Mouse (Mus musculus) MN1 (cell line): ENCODE results near the gene AI481877.

Source experiments
- DNase-seq: peaks from one replicate; pipeline ENCODE4 v3.0.0-alpha.2; 2016; ENCODE audit warnings: low spot score

AI481877 gene

DNA sequence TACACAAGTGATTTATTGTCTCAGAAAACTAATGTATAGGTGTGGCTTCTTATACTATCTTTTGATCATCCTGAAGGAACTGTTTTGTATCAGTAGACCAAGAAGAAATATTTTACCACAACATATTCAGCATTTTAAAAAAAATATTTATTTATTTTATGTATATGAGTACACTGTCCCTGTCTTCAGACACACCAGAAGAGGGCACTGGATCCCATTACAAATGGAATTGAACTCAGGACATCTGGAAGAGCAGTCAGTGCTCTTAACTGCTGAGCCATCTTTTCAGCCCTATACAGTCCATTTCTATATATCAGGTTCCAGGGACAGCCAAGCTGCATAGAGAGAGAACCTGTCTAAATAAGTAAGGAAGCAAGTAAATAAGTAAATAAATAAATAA lies 15.2 kb downstream of the AI481877 start:
- no peak for DNase-seq

DNA sequence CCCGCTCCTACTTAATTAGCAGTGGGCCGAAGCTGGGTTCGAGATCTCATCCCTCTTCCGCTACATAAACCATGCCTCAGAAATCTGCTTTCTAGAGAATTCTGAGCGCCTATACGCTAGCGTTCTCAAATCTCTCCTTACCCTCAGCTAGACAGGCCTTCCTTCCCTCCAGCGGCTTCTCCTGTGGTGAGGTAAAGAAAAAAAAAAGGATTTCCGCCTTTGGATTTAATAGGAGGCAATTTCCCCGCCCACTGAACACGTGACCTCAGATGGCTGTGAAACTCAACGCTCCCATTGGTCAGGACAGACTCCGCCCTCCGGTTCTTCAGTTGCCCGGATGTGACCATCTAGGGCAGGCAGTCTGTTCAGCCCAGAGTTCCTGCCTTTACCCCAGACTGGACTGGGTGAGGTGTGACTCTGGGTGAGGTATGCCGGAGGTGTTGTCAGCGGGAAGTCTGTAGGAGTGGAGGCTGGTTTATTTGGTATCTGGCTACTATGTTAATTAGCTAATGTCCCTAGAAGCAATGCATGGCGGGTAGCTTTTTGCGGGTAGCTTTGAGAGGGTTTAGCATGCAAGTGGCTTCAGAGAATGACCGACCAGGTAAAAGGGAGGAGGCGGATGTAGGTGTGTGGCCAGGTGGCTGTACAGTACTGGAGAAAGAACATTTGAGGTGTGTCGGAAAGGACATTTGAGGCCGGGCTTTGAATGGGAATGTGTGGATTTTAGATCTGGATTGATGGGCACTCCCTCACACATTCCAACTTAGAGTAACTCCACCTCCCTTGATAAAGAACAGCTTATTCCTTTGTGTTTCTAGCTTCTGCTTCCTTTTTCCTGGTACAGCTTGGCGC lies 20.9 kb downstream of the AI481877 start:
- DNase-seq: no peak

DNA sequence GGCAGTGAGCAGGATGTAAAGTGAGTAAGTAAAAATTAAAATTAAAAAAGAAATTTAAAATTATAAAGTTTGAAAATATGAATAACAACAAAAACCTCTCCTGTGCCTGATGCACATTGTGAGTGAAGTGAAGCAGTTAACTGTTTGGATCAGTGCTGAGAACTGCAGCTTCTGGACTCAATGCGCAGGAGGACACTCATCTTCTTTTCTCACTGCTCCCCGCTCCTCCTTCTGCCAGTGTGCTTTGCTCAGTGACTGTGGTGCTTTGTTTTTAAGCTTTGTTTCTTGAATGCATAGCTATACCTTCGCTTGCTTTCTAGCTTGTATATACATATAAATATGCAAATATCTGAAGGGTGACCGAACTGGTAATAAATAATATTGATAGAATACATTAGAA lies 30.1 kb downstream of the AI481877 start:
- no peak for DNase-seq

DNA sequence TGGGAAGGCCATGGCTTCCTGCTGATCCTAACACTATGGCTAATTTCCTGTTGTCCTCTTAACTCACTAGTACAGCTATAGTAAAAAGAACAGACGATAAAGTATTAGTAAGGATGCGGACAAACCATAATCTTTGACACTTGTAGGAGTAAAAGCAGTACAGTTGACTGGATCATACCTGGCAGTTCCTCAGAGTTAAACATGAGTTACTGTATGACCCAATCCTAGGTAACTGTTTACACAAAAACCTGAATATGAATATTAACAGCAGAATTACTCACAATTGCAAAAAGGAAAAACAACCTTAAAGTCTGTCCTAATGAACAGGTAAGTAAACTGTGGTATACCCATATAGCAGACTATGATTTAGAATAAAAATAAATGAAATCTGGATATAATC lies 30.9 kb downstream of the AI481877 start:
- DNase-seq: no peak

DNA sequence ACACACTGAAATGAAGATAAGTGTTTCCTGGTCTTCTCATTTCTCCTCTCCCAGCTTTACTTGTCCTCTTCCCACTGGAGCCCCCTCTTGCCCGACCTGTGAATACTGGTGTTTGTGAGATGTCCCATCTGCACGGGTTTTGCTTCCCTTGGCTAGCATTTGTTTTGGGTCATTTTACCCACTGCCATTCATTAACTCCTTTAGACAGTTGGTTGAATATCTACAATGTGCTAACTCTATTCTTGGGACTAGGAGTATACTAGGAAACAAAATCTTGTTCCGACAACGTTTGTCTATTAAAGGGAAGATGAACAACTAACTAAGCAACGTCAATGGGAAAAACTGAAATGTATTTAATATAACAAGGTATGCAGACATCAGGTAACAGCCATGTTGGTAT lies 32.1 kb downstream of the AI481877 start:
- no peak for DNase-seq

DNA sequence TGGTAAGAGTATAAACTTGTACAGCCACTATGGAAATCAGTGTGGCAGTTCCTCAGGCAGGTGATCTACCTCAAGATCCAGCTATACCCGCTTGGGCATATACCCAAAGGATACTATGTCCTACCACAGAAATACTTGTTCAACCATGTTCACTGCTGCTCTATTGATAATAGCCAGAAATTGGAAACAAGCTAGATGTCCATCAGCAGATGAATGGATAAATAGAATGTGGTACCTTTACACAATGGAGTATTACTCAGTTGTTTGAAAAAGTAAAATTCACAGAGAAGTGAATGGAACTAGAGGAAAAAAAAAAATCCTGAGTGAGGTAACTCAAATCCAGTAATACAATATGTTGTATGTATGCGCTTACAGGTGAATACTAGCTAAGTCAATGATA lies 34.6 kb downstream of the AI481877 start:
- no peak for DNase-seq

DNA sequence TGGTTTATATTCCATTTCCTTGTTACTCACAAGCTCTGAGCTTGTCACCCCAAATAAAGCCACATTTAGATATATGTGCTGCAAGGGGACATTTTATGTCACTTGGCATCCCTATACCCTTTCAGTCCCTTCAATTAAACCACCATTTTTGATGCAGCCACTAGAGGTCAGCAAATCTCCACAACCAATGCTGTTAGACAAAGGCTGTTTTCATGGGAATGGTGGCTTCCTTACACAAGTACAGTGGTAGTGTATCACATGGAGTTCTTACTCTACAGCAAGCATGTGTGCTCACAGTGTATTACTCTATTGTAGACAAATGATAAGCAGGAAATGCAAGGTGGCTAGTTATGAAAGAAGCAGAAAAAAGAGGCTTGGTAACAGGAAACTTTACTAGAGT lies 42.4 kb downstream of the AI481877 start:
- DNase-seq: peak; percentile 78

DNA sequence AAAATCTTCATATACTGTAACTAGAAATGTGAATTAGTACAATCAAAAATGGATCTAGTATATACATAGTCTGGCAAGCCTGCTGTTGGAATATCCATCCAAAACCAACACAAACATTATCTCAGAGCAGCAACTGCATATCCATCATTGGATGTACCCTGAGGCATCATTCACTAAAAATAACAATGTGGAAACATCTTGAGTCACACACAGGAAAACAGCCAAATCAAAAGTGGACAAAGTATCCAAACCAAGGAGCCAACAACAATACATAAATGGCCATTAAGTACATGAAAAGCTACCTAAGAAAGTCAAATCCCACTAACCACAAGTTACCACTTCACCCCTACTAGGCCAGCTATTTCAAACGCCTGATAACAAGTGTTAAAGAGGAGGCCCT lies 49.4 kb downstream of the AI481877 start:
- DNase-seq: no peak

DNA sequence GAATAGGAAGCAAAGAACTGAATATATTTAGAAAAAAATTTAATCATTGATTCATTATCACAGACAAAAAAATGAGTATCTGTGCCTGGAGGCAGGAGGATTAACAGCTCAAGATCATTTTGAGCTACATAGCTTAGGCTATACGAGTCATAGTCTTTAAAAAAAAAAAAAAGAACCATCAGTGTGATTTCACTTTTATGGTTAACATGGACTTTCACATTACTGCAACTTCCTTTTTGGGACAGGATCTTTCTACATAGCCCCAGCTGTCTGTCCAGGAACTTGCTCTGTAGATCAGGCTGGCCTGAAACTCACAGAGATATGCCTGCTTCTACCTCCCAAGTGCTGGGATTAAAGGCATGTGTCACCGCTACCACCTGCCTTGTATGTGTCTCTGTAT lies 55.4 kb downstream of the AI481877 start:
- DNase-seq: no peak

DNA sequence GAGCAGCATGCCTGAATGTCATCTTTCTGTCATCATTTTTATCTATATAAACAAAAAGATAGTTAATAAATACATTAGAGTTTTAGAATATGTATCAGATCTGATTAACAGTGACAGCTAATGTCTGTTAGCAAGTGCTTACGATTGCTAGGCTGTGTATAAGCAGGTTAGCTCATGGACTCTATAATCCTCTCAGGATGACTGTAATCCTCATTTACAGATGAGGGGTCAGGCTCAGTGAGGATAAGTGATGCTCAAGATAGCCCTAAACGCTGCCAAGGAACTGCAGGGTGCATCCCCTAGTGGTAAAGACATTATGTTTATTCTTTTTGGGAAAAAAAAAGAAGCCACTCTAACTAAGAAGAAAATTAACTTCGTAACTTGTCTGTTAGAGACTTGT lies 69.5 kb downstream of the AI481877 start:
- DNase-seq: no peak

DNA sequence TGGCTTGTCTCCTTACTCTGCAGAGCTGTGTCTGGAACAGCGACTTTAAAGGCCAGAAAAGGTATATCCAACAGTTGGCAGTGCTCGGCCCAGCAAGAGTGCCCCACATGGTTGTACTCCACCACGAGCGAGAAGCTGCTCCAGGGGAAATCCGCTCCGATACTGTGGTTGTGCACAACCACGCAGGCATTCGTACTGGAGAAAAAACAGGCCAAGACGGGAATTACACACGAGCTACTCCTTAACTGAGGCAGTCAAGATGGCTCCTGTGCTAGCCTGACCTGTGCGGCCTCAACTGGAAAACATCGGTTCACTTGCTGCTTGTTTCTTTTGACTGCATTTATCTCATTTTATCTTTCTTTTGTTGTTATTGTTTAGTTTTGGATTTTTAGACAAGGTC lies 76.3 kb downstream of the AI481877 start:
- no peak for DNase-seq

DNA sequence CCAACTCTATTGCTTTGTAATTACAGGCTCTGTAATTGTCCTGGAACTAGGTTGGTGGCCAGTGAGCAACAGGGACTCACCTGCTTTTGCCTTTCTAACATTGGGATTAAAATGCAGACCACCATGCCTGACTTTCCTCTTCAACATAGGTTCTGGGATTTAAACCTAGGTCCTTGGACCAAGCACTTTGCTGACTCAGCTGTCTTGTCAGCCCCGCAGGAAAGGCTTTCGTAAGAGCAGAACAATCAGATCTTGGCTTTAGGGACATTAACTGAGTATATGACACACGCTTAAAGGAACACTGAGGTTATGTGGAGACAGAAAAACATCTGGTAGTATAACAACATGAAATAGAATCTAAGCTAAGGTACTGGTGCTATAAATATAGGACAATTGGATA lies 80.9 kb downstream of the AI481877 start:
- no peak for DNase-seq

DNA sequence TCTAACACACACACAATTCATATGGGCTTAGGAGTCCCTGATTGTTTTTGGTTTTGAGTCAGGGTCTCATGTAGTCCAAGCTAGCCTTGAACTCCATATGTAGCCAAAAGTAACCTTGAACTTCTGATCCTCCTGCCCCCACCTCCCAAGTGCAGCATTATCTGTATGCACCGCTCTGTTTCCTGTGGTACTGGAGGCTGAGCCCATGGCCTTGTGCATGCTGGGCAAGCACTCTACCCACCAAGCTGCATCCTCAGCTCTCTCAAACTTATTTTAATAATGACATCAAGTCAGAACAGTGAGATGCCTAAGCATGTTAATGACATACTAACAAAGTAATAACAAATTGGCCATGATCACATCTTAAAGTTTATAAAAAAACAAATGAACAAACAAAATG lies 87.7 kb downstream of the AI481877 start:
- no peak for DNase-seq

DNA sequence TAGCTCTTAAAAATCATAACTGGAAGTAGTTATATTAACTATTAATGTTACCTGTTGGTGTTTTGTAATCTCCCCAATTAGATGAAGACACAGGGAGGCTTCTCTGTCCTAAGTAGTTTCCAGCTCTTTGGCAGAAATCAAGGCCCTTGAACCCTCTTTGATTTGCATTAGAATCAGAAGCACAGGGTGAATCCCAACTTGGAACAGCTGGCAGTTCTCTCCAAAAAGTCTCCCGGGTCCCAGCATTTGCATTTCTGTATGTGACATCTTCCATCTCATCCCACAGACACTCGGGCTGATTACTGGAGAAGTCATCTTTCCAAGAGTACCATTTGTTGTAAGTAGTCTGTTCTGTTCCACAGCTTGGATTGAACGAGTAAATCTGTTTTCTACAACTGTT lies 91.6 kb downstream of the AI481877 start:
- DNase-seq: no peak

DNA sequence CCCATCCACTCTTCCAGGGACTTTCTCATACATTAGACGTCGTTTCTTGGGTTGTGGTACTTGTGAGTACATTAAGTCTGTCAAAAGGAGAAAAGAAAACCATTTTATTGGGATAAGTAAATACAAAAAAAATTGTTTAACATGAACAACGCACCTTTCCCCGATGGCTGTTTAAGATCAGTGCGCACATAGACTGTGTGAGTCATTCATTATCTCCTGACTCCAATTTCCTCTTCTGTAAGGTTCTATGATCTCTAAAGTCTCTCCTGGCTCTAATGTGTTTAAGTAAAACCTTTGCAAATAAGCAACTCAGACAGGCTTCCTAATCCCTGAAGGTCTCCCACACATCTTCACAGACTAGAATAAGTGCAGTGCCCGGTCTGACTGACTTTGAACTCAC lies 94.9 kb downstream of the AI481877 start:
- no peak for DNase-seq

DNA sequence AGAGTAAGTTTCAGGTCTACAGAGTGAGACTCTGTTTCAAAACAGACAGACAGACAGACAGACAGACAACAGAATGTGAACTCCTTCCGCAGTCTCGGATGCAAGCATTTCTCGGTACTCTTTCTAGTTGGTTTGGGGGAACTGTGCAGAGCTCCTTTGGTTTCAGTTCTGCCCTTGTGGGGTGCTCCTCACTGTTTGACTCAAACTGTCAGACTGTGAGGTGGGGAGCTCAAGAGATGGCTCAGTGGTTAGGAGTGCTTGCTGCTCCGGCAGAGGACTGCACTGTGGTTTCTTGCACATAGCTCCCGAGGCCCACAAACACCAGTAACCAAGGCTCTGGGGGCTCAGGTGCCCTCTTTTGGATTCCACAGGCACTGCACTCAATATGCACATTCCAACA lies 95.7 kb downstream of the AI481877 start:
- no peak for DNase-seq

DNA sequence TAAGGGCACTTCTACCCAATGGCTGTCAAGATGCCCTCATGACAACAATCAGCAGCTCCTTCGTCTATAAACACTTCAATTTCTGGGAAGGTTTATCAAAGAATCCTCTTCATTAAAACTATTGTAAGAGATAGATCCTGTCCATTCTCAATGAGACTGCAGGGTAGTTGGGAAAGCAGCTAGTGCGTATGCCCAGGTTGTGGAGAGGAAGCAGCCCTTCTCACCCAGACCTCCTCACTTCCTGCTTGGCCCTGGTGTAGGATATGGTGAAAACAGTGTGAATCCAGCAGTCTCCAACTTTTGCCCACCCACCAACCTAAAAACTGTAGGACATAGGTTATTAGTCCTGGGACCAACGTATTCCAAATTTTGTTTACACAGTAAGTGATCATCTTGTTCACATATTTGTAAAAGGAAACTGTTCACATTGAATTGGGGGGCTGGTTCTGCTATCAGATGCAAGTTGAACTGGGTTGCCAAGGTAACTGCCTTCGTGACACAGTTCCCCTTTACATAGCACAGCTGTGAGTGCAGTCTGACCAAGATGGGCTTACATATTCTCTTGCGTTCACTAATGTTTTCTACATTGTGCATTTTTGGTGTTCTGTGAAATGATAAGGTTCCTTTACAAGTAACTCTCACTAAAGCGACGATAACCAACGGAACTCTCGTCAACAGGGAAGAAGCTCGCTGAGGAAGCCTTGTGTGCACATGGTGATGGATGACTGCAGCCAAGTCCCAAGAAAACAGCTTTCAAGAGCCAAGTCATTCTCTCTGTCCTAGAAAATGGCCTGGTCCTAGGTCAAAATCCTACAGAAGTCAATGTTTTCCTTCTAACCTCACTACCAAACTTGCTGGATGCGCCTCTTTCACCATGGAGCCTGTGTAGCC lies 98.1 kb downstream of the AI481877 start:
- DNase-seq: no peak

DNA sequence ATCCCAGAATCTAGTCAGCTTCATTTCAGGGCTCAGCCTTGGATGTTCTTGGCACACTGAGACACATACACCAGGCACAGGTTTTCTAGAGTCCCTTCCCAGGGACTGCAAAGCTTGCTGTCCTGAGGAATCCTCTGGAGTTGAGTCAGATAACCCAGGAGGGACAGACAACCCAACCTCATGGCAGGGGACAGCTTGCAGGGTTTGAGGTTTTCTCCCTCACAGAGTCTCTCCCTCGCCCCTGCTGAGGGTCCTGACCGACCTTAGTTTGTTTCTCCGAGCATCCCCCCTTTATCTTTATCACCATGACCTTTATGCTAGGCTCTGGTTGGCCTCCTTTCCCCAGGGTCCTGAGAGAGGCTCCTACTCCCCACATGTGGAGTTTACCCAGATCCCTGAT lies 101.3 kb downstream of the AI481877 start:
- DNase-seq: no peak

DNA sequence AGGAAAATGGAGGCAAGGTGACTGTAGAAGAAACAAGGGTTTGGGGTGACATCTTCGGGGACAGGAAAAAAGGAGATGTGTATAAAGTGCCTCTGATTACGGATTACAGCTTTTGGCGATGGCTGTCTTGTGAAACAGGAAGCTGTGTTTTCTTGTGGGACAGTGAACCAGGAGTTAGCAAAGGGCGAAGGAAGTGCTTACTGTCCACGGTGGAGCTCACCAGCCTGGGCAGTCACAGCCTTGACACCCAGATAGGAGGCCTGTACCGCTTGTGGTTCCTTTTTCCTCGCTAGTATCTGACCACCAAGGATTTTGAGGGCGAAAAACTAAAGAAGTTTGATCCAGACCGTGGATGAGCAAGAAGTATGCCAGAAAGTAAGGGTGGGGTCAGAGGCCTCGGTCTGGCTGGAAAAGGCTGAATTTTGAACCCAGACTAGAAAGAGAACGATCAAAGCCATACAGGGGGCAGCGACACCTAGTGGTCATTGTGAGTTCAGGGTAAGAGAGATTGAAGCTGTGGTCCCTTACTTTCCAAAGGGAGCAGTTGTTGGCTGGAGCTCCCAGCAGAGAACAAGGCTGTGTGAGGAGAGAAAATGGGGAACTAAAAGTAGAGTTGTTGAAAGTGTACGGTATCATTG lies 102.2 kb downstream of the AI481877 start:
- peak; percentile 71 for DNase-seq

DNA sequence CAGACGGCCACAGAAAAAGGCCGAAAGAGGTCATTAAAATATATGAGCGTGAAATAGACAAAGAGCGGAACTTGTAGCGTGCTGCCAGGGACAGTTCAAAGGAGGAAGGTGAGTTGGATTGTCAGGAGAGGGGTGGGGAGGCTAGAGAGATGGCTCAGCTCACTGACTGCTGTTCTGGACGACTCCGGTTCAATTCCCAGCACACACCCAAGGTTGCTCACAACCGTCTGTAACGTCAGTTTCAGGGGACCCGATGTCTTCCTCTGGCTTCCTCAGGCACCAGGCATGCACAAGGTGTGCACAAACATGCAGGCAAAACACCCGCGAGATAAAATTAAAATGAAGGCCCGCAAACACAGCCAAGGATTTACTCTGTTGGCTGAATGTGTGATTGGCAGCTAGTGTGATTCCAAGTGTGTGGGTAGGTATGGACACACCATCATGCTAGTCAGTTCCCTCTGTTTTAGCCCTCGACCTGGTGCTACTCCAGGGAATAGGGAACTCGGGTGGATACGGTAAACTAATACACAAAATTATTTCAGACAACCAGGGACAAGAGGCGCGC lies 102.9 kb downstream of the AI481877 start:
- no peak for DNase-seq

DNA sequence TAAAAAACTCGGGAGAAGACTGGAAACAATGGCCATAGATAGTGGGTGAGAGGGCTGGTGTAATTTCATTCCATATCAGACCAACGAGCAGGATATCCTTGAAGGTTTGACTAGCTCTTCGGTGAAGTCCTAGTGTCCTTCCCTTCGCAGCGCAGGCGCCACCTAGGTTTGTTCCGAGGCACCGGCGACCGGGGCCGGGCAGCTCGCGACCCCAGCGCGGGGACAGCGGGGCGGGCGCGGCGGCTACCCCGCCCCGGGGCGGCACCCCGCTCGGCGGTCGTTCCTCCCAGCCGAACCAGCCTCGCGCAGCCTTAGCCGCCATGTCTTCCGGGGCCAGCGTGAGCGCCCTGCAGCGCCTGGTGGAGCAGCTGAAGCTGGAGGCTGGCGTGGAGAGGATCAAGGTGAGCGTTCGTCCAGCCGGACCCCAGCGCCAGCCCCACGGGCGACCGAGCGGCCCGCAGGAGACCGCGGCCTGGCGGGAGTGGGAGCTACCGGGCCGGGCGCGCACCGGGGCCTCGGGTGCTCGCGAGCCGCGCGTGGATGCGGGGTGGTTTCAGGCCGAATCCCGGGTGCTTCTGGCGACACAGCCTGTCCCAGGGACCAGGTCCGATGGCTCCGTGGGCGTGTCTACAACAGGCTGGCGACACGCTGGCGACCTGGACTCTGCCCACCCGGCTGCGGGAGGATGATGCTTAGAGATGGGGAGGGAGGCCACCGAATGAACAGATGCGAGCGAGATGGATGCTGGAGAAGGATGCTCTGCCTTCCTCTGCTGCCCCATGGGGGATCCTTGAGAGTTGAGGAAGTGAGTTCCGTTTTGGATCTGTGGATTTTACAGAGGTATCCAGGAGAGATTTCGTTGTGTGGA lies 103.6 kb downstream of the AI481877 start, which contains the start of gene Gng10:
Gng10 (plus strand) TSS at position 171 of the 868 bp plus-strand sequence.
- DNase-seq: peak; percentile 79
